Mouse (Mus musculus): Measurements from ENCODE around the gene Dtx3.

DNA sequence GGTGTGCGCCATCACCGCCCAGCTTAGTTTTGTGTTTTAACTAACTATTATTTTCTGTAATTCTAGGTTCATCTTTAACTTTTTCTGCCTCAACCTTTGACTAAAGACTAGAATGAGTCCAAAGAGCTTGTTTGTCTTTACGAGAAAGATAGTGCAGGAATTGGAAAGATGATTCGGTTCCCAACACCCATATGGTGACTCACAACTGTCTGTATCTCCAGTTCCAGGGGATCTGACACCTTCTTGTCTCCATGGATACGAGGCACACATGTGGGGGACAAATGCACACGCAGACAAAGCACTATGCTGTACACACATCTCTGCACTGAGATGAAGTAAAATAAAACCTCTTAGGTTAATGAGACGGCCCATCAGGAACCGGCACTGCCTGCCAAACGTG, 35.4 kb downstream of the Dtx3 start:
- TF ChIP-seq CTCF (IDR thresholded peaks at IDR 0.05; ENCODE audit: low read depth, low read length) (no peak), POLR2A (IDR thresholded peaks at IDR 0.05; ENCODE audit: borderline replicate concordance, low read depth, low read length) (no peak)

Measured in bone marrow macrophage, adult 2 months (primary cell).